Mouse (Mus musculus) heart, adult 2 months (tissue): Measurements from ENCODE around the gene Ninj2. TPM values are rescaled to one million over a fixed set of nuclear protein-coding genes. Genes with fewer than 3 reads are reported as not detected.

ENCODE experiments used
- DNase-seq, 2 experiments: peaks; one replicate each; pipeline ENCODE4 v3.0.0; 2021
- H3K27ac ChIP-seq: fragments of 200-600 bp; 2 replicates; pipeline ENCODE4 v1.8.1; 2022
- H3K27me3 ChIP-seq: fragments of 200-500 bp; 2 replicates; pipeline ENCODE4 v1.6.1; 2012; ENCODE audit warnings: mild to moderate bottlenecking, low read length, inconsistent platforms, mixed read lengths; ENCODE audit not compliant: control insufficient read depth, insufficient read depth
- H3K36me3 ChIP-seq: fragments of 200-500 bp; 2 replicates; pipeline ENCODE4 v1.6.1; 2012; ENCODE audit warnings: low read length, inconsistent platforms; ENCODE audit not compliant: control insufficient read depth, insufficient read depth
- H3K4me1 ChIP-seq: fragments of 200-500 bp; 2 replicates; pipeline ENCODE4 v1.6.1; 2011; ENCODE audit warnings: low read length; ENCODE audit not compliant: control insufficient read depth, insufficient read depth
- H3K4me3 ChIP-seq: fragments of 200-600 bp; 2 replicates; pipeline ENCODE4 v1.8.1; 2022
- H3K79me2 ChIP-seq: fragments of 200-500 bp; replicated peaks from 2 replicates; pipeline ENCODE4 v1.6.1; 2012; ENCODE audit warnings: mild to moderate bottlenecking, inconsistent platforms, low read length, moderate library complexity, mixed read lengths; ENCODE audit not compliant: control insufficient read depth, insufficient read depth
- H3K9ac ChIP-seq: fragments of 200-500 bp; 2 replicates; pipeline ENCODE4 v1.6.1; 2012; ENCODE audit warnings: low read depth, mild to moderate bottlenecking, control low read depth, inconsistent platforms, low read length, mixed read lengths
- CTCF ChIP-seq: fragments of 200-600 bp; IDR thresholded peaks from 2 replicates; pipeline ENCODE4 v1.8.1; 2022; ENCODE audit warnings: antibody characterized with exemption, mild to moderate bottlenecking, moderate library complexity
- EP300 ChIP-seq: fragments of 200-500 bp; IDR thresholded peaks from 2 replicates; pipeline ENCODE4 v1.6.1; 2011; ENCODE audit warnings: low read depth, low read length, control low read depth; ENCODE audit not compliant: insufficient read depth
- POLR2A ChIP-seq: fragments of 200-500 bp; IDR thresholded peaks from 2 replicates; pipeline ENCODE4 v1.6.1; 2011; ENCODE audit warnings: mild to moderate bottlenecking, low read depth, low read length, control low read depth; ENCODE audit not compliant: insufficient read depth
- WGBS: fragments of 180-500 bp; shearing (Covaris S2); methylation state at CpG from one replicate; pipeline ENCODE4 v1.1.7; 2018; 5-methylcytosine and 5-hydroxymethylcytosine counted together
- intact Hi-C: fragments of 180-260 bp; cut with DNase I; formaldehyde crosslinking; loops from one replicate; pipeline ENCODE4 v1.15.1; 2025
- polyA plus RNA-seq: library from polyadenylated mRNA; depleted of rRNA; stranded (reverse); fragments of >200 nt; gene quantifications from 2 replicates; pipeline ENCODE4 v1.2.3, GENCODE M21; 2012
- total RNA-seq, 2 experiments: library from RNA; stranded (reverse); gene quantifications; 2 replicates each; pipeline ENCODE4 v1.2.3; 2021

The Ninj2 gene
- total and polyA plus RNA-seq, 3 experiments: not detected

DNA sequence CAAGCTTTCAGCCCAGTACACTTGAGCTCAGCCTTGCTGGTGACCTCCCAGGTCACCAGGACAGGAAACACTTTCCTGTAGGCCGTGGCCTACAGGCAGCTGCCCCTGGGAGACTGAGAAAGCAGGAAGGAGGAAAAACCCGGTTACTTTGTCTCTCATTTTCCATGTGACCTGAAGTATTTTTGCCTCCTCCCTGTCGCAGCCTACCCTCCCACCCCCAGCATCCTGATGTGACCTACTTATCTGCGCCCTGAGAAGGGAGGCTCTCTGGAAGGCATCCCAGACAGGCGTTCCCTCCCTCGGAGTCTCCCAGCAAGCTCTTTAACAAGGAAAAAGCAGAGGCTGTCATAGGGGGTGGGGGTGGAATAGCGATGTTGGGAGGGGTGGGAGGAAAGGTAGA, 16.0 kb downstream of the Ninj2 start:
- H3K9ac ChIP-seq: no peak overlapping the region
- peak overlapping the region; percentile 89 for H3K27ac ChIP-seq
- no peak overlapping the region for H3K4me3 ChIP-seq
- peaks cover 10% of the 10 kb centered on the region for H3K36me3 ChIP-seq
- peaks cover 22% of the 10 kb centered on the region for H3K4me1 ChIP-seq
- WGBS: 0% methylated on average over 7 of the region's 7 CpGs
- peak; percentile 82 to 91 for DNase-seq
- no peaks in the 10 kb centered on the region for H3K27me3 ChIP-seq
- TF ChIP-seq CTCF (no peak), EP300 (peak; percentile 91)
- intact Hi-C loops: loop anchor here (2.0 kb wide), 1 partner anchor 52 kb away; no protein-coding TSS in a partner anchor
- H3K79me2 ChIP-seq: no peaks in the 10 kb centered on the region

- DNase-seq: no peak
- Histone ChIP-seq H3K27ac (peak overlapping the region; percentile 89), H3K36me3 (peaks cover 10% of the 10 kb centered on the region), H3K79me2 (no peaks in the 10 kb centered on the region), H3K9ac (no peak overlapping the region), H3K4me3 (no peak overlapping the region), H3K4me1 (peaks cover 24% of the 10 kb centered on the region), H3K27me3 (no peaks in the 10 kb centered on the region)
- TF ChIP-seq EP300 (no peak), CTCF (no peak), POLR2A (no peak)
- whole genome bisulfite sequencing: 51% methylated on average over 5 of the region's 5 CpGs
- intact Hi-C loops: loop anchor here (2.0 kb wide), 1 partner anchor 53 kb away; no protein-coding TSS in a partner anchor
These were observed 16.8 kb downstream of the Ninj2 start for GRCm38 (mm10) chr6:120109932-120110331.

- intact Hi-C loops: no loop called here
- H3K4me3 ChIP-seq: no peak overlapping the region
- TF ChIP-seq CTCF (no peak), POLR2A (no peak), EP300 (no peak)
- H3K27me3 ChIP-seq: no peaks in the 10 kb centered on the region
- WGBS: 86% methylated on average over 7 of the region's 7 CpGs
- DNase-seq: no peak
- H3K4me1 ChIP-seq: peaks cover 31% of the 10 kb centered on the region
- peaks cover 12% of the 10 kb centered on the region for H3K36me3 ChIP-seq
- no peak overlapping the region for H3K9ac ChIP-seq
- H3K79me2 ChIP-seq: no peaks in the 10 kb centered on the region
- H3K27ac ChIP-seq: no peak overlapping the region; the same call in none of the 2 replicates
These were observed 17.7 kb downstream of the Ninj2 start for GRCm38 (mm10) chr6:120110738-120111409.

DNA sequence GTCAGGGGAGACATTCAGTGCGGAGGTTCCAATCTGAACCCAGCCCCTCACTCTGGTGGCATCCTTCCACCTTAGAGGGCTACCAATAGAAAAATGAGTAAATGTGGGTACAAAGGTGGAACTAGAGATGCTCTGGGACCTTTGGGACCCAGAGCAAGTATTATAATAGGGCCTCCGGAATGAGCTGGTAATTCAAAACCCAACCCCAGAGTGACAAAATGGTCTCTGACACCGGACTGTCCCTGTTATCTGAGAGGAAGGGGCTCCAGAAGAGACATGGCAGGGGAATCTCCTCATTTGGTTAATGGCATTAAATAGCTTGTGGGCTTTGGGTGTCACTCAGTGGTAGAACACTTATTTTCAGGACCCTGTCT, 18.2 kb downstream of the Ninj2 start:
- Histone ChIP-seq H3K27ac (no peak overlapping the region; the same call in 1 of the 2 replicates), H3K27me3 (no peaks in the 10 kb centered on the region), H3K4me3 (no peak overlapping the region), H3K4me1 (peaks cover 34% of the 10 kb centered on the region), H3K79me2 (no peaks in the 10 kb centered on the region), H3K9ac (no peak overlapping the region), H3K36me3 (peaks cover 14% of the 10 kb centered on the region)
- TF ChIP-seq CTCF (no peak), EP300 (no peak), POLR2A (no peak)
- intact Hi-C loops: no loop called here
- DNase-seq: no peak
- WGBS: 86% methylated on average over 3 of the region's 3 CpGs

DNA sequence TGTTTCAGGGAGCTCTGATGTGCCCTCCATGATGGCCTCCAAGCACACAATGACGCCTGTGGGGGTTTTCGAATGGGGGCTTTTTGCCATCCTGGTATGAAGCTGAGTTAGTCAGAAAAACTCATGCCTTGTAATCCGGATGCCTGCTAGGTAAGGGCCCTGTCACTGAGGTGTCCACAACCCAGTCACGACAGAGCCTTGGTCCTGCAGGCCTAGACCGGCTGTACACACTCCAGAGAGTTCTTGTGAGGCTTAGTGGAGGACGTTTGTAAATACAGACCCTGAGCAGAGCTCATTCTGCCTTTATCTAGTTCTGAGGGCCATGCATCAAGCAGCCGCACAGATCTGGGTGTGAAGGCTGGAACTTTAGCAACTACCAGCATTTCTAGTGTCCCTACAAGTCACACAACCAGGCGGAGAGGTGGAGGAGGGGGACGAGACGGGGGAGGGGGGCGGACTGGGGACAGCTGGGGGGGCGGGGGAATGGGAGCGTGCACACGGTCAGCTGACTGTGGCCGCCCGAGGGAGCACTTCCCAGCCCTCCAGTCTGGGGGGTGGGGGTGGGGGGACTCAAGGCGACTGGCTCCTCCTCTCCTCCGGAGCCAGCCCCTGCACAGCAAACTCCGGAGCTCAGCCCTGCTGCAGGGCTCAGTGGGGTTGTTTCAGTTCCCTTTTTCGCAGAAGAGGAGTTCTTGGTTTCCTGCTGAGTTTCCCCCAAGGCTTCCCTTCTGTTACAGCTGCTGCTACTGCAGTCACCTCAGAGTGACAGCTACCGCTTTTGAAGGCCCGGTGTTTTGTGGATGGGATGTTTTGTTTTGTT, 19.0 kb downstream of the Ninj2 start:
- no peaks in the 10 kb centered on the region for H3K27me3 ChIP-seq
- intact Hi-C loops: no loop called here
- H3K4me3 ChIP-seq: peak overlapping the region; percentile 28; the same call in 1 of the 2 replicates
- peaks cover 35% of the 10 kb centered on the region for H3K4me1 ChIP-seq
- peak overlapping the region; percentile 62 for H3K9ac ChIP-seq
- 8% methylated on average over 22 of the region's 22 CpGs for WGBS
- peak; percentile 81 to 88 for DNase-seq
- H3K79me2 ChIP-seq: no peaks in the 10 kb centered on the region
- peak overlapping the region; percentile 94 for H3K27ac ChIP-seq
- TF ChIP-seq CTCF: peak; percentile 37
- TF ChIP-seq POLR2A: peak; percentile 86
- 0 out of 2 replicates have a peak, but pooled peaks have one; percentile 52 for TF ChIP-seq EP300
- peaks cover 14% of the 10 kb centered on the region for H3K36me3 ChIP-seq

DNA sequence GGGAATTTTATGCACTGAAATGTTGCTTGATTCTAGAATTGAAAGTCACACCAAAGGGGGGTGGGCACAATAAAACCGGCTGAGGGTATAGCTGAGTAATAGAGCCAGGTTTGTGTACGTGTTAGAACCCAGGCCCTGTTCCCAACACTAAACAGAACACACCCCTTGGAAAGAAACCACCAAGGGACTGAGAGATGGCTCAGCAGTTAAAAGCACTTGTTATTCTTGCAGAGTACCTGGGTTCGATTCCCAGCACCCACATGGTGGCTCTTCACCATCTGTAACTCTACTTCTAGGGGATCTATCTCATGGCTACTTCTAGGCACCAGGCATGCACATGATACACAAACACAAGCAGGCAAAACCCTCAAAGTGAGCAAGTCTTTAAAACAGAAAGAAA, 20.7 kb downstream of the Ninj2 start:
- 79% methylated on average over 3 of the region's 3 CpGs for WGBS
- H3K4me3 ChIP-seq: 0 out of 2 replicates have a peak overlapping the region, but pooled peaks have one; percentile 11

More for the DNA sequence above, 20.7 kb downstream of the Ninj2 start:
- DNase-seq: no peak
- no peaks in the 10 kb centered on the region for H3K79me2 ChIP-seq
- no peak overlapping the region for H3K9ac ChIP-seq
- intact Hi-C loops: loop anchor here (2.0 kb wide), 2 partner anchors 75 to 77 kb away; partner anchors contain the start of gene Wnk1
- peaks cover 32% of the 10 kb centered on the region for H3K4me1 ChIP-seq
- H3K27ac ChIP-seq: peak overlapping the region; percentile 93
- H3K36me3 ChIP-seq: peaks cover 14% of the 10 kb centered on the region
- no peak for TF ChIP-seq CTCF
- no peak for TF ChIP-seq EP300
- TF ChIP-seq POLR2A: no peak
- no peaks in the 10 kb centered on the region for H3K27me3 ChIP-seq
